Mouse (Mus musculus): Measurements from ENCODE around the gene Cfap157. TPM values are rescaled to one million over a fixed set of nuclear protein-coding genes. Genes with fewer than 3 reads are reported as not detected.

Gene Cfap157
- polyA plus RNA-seq, 2 experiments = 0.04 to 0.11 TPM

GRCm38 (mm10) chr2:32750199-32750598, 34.0 kb downstream of the Cfap157 start:
- H3K27me3 ChIP-seq (ENCODE audit: control insufficient read depth, insufficient read depth, low read length) = no peaks in the 10 kb centered on the region
- WGBS = 78% methylated on average over 7 of the region's 7 CpGs
- TF ChIP-seq POLR2A (IDR thresholded peaks at IDR 0.05; ENCODE audit: borderline replicate concordance, extremely low read depth, insufficient read depth, insufficient read length) = no peak
- H3K9me3 ChIP-seq (ENCODE audit: control insufficient read depth, low read length) = no peaks in the 10 kb centered on the region
- no peak for DNase-seq (ENCODE audit: low spot score)
- H3K9ac ChIP-seq (ENCODE audit: low read depth, low read length, severe bottlenecking) = no peak overlapping the region
- no peak overlapping the region for H3K4me2 ChIP-seq (replicated peaks; ENCODE audit: low read depth, low read length, severe bottlenecking)
- peaks cover 46% of the 10 kb centered on the region for H3K36me3 ChIP-seq (ENCODE audit: control insufficient read depth, insufficient read depth, low read length)
- no peak for ATAC-seq (ENCODE audit: low FRiP score, low read depth)
- H3K27ac ChIP-seq (replicated peaks; ENCODE audit: low read depth, low read length) = no peak overlapping the region
- H3K4me3 ChIP-seq (replicated peaks; ENCODE audit: low read length) = no peak overlapping the region
- H3K4me1 ChIP-seq (ENCODE audit: control insufficient read depth, insufficient read depth, low read length) = peaks cover 9% of the 10 kb centered on the region

GRCm38 (mm10) chr2:32749082-32749481, 35.1 kb downstream of the Cfap157 start:
- DNase-seq (ENCODE audit: low spot score) = no peak
- no peak overlapping the region for H3K4me3 ChIP-seq (replicated peaks; ENCODE audit: low read length)
- H3K27me3 ChIP-seq (ENCODE audit: control insufficient read depth, insufficient read depth, low read length) = no peaks in the 10 kb centered on the region
- peaks cover 9% of the 10 kb centered on the region for H3K4me1 ChIP-seq (ENCODE audit: control insufficient read depth, insufficient read depth, low read length)
- no peak for ATAC-seq (ENCODE audit: low FRiP score, low read depth)
- H3K36me3 ChIP-seq (ENCODE audit: control insufficient read depth, insufficient read depth, low read length) = peaks cover 43% of the 10 kb centered on the region
- no peaks in the 10 kb centered on the region for H3K9me3 ChIP-seq (ENCODE audit: control insufficient read depth, low read length)
- 90% methylated on average over 16 of the region's 16 CpGs for WGBS
- no peak for TF ChIP-seq POLR2A (IDR thresholded peaks at IDR 0.05; ENCODE audit: borderline replicate concordance, extremely low read depth, insufficient read depth, insufficient read length)
- no peak overlapping the region for H3K9ac ChIP-seq (ENCODE audit: low read depth, low read length, severe bottlenecking)
- no peak overlapping the region for H3K27ac ChIP-seq (replicated peaks; ENCODE audit: low read depth, low read length)
- H3K4me2 ChIP-seq (replicated peaks; ENCODE audit: low read depth, low read length, severe bottlenecking) = no peak overlapping the region

GRCm38 (mm10) chr2:32744272-32744982, 39.8 kb downstream of the Cfap157 start:
- no peak overlapping the region for H3K27ac ChIP-seq (replicated peaks; ENCODE audit: low read depth, low read length)
- no peak for TF ChIP-seq POLR2A (IDR thresholded peaks at IDR 0.05; ENCODE audit: borderline replicate concordance, extremely low read depth, insufficient read depth, insufficient read length)
- 71% methylated on average over 15 of the region's 15 CpGs for WGBS

GRCm38 (mm10) chr2:32742173-32742531, 42.1 kb downstream of the Cfap157 start:
- DNase-seq (ENCODE audit: low spot score) (no peak), ATAC-seq (ENCODE audit: low FRiP score, low read depth) (peak; percentile 62)
- H3K4me3 ChIP-seq (replicated peaks; ENCODE audit: low read length) = peak overlapping the region; percentile 46
- no peak overlapping the region for H3K27ac ChIP-seq (replicated peaks; ENCODE audit: low read depth, low read length)
- TF ChIP-seq POLR2A (IDR thresholded peaks at IDR 0.05; ENCODE audit: borderline replicate concordance, extremely low read depth, insufficient read depth, insufficient read length) = no peak
- 3% methylated on average over 15 of the region's 18 CpGs for WGBS
- peak overlapping the region; percentile 52; the same call in 1 of the 2 replicates for H3K9ac ChIP-seq (ENCODE audit: low read depth, low read length, severe bottlenecking)
- H3K4me1 ChIP-seq (ENCODE audit: control insufficient read depth, insufficient read depth, low read length) = peaks cover 12% of the 10 kb centered on the region
- peaks cover 12% of the 10 kb centered on the region for H3K27me3 ChIP-seq (ENCODE audit: control insufficient read depth, insufficient read depth, low read length)
- H3K9me3 ChIP-seq (ENCODE audit: control insufficient read depth, low read length) = no peaks in the 10 kb centered on the region
- peak overlapping the region; percentile 94 for H3K4me2 ChIP-seq (replicated peaks; ENCODE audit: low read depth, low read length, severe bottlenecking)
- peaks cover 17% of the 10 kb centered on the region; the same call in 1 of the 2 replicates for H3K36me3 ChIP-seq (ENCODE audit: control insufficient read depth, insufficient read depth, low read length)

More at GRCm38 (mm10) chr2:32744272-32744982, 39.8 kb downstream of the Cfap157 start:
- no peaks in the 10 kb centered on the region for H3K9me3 ChIP-seq (ENCODE audit: control insufficient read depth, low read length)
- peaks cover 30% of the 10 kb centered on the region; the same call in 1 of the 2 replicates for H3K36me3 ChIP-seq (ENCODE audit: control insufficient read depth, insufficient read depth, low read length)
- H3K4me1 ChIP-seq (ENCODE audit: control insufficient read depth, insufficient read depth, low read length) = peaks cover 12% of the 10 kb centered on the region
- no peak overlapping the region for H3K4me3 ChIP-seq (replicated peaks; ENCODE audit: low read length)
- no peak overlapping the region for H3K4me2 ChIP-seq (replicated peaks; ENCODE audit: low read depth, low read length, severe bottlenecking)
- H3K27me3 ChIP-seq (ENCODE audit: control insufficient read depth, insufficient read depth, low read length) = peaks cover 12% of the 10 kb centered on the region
- ATAC-seq (ENCODE audit: low FRiP score, low read depth) = no peak
- H3K9ac ChIP-seq (ENCODE audit: low read depth, low read length, severe bottlenecking) = no peak overlapping the region
- DNase-seq (ENCODE audit: low spot score) = no peak

- H3K27me3 ChIP-seq (ENCODE audit: control insufficient read depth, insufficient read depth, low read length) = peaks cover 12% of the 10 kb centered on the region
- peak overlapping the region; percentile 46 for H3K4me3 ChIP-seq (replicated peaks; ENCODE audit: low read length)
- peak overlapping the region; percentile 94 for H3K4me2 ChIP-seq (replicated peaks; ENCODE audit: low read depth, low read length, severe bottlenecking)
- WGBS = 4% methylated on average over 35 of the region's 58 CpGs
- ATAC-seq (ENCODE audit: low FRiP score, low read depth) (peak; percentile 68; the same call in 1 of the 2 replicates), DNase-seq (ENCODE audit: low spot score) (peak; percentile 51)
- peaks cover 12% of the 10 kb centered on the region for H3K4me1 ChIP-seq (ENCODE audit: control insufficient read depth, insufficient read depth, low read length)
- H3K9ac ChIP-seq (ENCODE audit: low read depth, low read length, severe bottlenecking) = peak overlapping the region; percentile 52
- peaks cover 12% of the 10 kb centered on the region; the same call in 1 of the 2 replicates for H3K36me3 ChIP-seq (ENCODE audit: control insufficient read depth, insufficient read depth, low read length)
- no peaks in the 10 kb centered on the region for H3K9me3 ChIP-seq (ENCODE audit: control insufficient read depth, low read length)
- TF ChIP-seq POLR2A (IDR thresholded peaks at IDR 0.05; ENCODE audit: borderline replicate concordance, extremely low read depth, insufficient read depth, insufficient read length) = no peak
- no peak overlapping the region for H3K27ac ChIP-seq (replicated peaks; ENCODE audit: low read depth, low read length)
Measured at GRCm38 (mm10) chr2:32741273-32742172, 42.7 kb downstream of the Cfap157 start.

All from limb, embryonic 14.5 days (tissue).